Mouse (Mus musculus): ENCODE results near the gene Rtn2.

Rtn2 gene

GRCm38 (mm10) chr7:19282385-19282784 lies at the start of gene Rtn2:
Gene Rtn2, plus strand, starts transcription at chr7:19282624.
- DNase-seq (ENCODE audit: low read depth, low spot score): peak; percentile 91

DNA sequence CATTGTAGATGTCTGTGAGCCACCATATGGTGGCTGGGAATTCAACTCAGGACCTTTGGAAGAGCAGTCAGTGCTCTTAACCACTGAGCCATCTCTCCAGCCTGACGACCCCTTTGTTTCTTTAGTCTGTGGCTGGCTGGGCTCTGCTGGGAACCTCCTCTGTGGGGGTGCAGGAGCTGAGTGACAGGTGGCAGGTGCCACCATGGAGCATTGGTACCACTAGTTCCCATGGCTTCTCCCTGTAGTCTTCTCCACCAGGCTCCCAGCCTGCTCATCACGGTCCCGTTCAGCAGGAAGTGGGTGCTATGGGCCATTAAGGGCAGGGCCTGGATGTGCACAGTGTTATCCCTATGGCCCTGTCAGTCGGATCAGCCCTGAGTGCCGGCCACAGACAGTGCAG lies 47.8 kb upstream of the Rtn2 start:
- DNase-seq (ENCODE audit: low read depth, low spot score): no peak

DNA sequence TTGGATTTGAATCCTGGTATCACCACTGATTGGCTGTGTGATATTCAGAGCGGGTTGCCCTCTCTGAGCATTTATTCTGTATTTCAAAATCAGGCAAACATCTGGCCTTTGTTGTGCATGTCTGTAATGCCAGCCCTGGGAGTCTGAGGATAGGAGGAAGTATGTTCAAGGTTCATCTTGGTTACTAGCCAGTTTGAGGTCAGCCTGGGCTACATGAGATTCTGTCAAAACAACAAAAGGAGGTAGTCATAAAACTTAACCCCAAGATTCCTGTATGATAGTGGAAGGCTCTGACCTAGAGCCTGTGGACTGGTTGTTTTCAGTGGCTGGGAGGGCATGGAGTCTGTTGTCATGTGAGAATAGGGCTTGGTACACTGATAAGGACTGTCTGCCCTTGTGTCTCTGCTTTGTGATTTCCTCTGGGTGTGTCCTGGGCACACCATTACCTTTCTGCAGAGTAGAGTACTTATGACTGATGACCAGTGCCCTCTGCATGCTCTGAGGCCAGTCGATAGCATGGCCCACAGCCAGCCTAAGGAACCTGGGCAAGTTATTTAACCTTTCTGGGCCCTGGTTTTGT lies 47.2 kb upstream of the Rtn2 start:
- no peak for DNase-seq (ENCODE audit: low read depth, low spot score)

DNA sequence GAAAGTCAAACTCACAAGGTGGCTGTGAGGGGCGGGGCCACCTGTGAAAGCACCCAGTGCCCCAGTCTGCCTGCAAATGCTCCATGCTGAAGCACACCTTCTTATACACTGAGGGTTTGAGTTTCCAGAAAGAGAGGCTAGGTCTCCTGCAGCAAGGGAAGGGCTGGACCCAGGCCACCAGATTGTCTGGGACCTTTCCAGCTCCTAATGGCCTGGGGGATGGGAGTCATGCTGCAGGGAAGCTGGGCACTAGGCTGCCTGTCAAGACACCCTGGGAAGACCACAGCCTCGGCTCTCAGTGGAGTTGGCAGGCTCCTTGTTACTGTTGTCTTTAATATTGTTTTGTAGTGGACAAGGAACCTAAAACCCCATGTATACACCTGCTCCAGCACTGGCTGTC lies 46.0 kb upstream of the Rtn2 start:
- no peak for DNase-seq (ENCODE audit: low read depth, low spot score)

GRCm38 (mm10) chr7:19238344-19238743 lies 44.1 kb upstream of the Rtn2 start:
- DNase-seq (ENCODE audit: low read depth, low spot score): no peak

DNA sequence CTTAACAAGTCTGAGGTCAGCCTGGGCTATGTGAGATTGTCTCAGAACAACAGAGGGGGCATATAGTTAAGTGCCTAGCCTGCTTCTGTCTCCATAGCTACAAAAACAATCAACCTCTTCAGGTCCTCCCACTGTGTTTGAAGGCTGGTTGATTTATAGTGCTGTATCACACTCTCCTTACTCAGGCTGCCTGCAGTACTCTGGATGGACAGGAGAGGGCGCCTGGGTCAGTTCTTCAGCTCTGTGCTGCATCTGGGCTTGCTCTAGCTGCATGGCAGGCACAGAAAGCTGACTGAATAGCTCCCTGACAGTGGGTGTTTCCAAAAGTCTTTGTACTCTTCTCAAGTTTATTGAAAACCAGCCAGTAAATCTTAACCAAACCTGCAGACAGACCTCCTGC lies 43.0 kb upstream of the Rtn2 start:
- peak; percentile 93 for DNase-seq (ENCODE audit: low read depth, low spot score)

GRCm38 (mm10) chr7:19239986-19240385 lies 42.4 kb upstream of the Rtn2 start:
- DNase-seq (ENCODE audit: low read depth, low spot score): no peak

- no peak for DNase-seq (ENCODE audit: low read depth, low spot score)
Measured at GRCm38 (mm10) chr7:19240905-19241463, 41.4 kb upstream of the Rtn2 start.

DNA sequence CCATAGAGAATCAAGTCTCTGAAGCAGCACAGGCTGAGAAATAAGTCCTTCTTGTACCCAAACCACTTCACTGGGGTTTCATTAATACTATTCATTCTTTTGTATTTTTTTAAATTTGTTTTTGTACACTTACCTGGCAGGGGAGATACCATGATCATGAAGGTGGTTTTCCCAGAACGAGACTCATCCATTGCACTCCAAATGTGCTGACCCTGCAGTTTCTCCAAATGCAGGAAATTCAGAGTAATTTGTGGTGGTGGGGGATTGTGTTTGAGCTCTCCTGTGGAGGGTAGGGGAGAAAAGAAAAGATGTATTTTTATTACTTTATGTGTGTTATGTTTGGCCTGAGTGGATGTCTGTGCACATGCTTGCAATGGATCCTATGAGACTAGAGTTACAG lies 40.4 kb upstream of the Rtn2 start:
- no peak for DNase-seq (ENCODE audit: low read depth, low spot score)

- DNase-seq (ENCODE audit: low read depth, low spot score): no peak
Measured at GRCm38 (mm10) chr7:19243858-19244257, 38.6 kb upstream of the Rtn2 start.

DNA sequence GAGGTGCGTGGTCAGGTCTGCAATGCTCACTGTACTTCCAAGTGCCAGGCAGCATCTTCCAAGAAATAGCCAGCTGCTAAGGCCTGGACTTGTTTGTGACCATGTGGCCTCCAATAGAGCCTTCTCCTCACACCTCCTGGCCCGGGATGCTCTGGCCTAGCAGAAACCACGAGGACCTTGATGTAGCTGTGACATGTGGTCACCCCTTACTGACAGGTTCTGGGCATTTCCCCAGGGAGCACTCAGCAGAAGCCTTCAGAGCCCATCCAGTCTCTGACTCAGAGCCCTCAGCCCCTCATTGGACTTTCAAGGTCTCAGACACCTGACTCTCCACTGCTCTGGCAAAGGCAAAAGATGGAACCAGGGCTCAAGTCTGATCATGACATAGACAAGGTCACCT lies 37.3 kb upstream of the Rtn2 start:
- no peak for DNase-seq (ENCODE audit: low read depth, low spot score)

GRCm38 (mm10) chr7:19246855-19247254 lies 35.6 kb upstream of the Rtn2 start:
- DNase-seq (ENCODE audit: low read depth, low spot score): no peak

- DNase-seq (ENCODE audit: low read depth, low spot score): no peak
Measured at GRCm38 (mm10) chr7:19247511-19247910, 34.9 kb upstream of the Rtn2 start.

DNA sequence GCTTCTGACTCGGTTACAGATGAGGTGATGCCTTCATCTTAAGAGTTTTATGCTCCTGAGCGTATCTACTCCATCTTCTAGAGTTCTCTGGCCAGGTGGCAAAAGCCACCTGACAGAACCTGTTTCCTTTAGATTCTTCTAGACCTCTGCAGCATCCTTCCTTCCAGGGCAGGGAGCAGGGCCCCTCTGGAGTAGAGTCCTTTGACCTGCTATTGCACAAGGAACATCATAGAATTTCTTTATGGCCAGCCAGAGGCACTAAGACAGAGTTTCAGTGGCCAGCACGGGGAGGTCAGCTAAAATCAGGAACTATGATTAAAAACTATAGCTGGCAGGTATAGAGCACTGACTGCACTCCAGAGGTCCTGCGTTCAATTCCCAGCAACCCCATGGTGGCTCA lies 30.3 kb upstream of the Rtn2 start:
- no peak for DNase-seq (ENCODE audit: low read depth, low spot score)

GRCm38 (mm10) chr7:19253437-19253836 lies 29.0 kb upstream of the Rtn2 start:
- no peak for DNase-seq (ENCODE audit: low read depth, low spot score)

GRCm38 (mm10) chr7:19255395-19255794 lies 27.0 kb upstream of the Rtn2 start:
- DNase-seq (ENCODE audit: low read depth, low spot score): peak; percentile 62

DNA sequence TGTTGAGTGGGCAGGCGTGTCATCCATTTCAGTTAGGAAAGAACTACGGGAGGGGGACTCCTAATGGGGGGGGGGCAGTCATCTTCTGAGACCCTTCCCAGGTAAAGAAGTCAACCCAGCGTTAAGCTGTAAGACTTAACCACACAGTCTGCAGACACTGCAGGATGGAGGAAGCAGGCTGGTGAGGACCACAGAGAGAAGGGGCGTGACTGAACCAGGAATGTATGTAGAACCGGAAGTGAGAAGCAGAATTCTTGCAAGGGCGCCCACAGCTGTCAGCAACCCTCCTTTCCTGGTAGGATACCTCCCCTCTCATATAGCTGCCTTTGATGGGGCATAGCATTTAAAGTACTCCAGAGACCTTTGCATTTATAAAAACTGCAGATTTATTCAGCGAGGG lies 25.9 kb upstream of the Rtn2 start:
- DNase-seq (ENCODE audit: low read depth, low spot score): peak; percentile 82

DNA sequence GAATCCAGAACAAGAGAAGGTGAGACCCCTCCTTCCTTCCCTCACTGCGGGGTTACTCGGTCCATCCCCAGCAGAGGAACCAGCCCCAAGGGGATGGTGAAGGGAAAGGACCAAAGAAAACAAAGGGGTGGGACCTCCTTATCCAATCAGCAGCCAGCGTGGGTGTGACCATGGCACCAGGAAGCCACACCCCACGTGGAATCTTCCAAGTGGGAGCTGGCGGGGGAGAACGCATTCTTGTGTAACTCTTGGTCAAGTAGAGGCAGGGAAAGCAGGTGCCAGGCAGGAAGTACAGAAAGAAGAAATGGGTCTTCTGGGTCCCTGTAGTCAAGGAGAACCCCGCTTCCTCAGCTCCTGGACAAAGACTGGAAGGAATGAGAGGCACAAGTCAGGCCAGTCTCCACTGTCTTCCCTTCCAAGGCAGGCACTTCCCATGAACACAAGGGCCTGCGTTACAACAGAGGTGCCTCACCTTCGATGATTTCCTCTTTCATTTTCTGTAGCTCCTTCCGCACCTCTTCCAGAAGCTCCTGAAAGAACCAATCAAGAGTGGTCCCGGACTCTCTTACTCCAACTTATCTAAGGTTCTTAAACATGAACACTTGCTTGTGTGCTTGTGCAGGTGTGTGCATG lies 24.9 kb upstream of the Rtn2 start:
- DNase-seq (ENCODE audit: low read depth, low spot score): peak; percentile 99

GRCm38 (mm10) chr7:19258336-19258735 lies 24.1 kb upstream of the Rtn2 start:
- no peak for DNase-seq (ENCODE audit: low read depth, low spot score)

- no peak for DNase-seq (ENCODE audit: low read depth, low spot score)
Measured at GRCm38 (mm10) chr7:19265147-19265546, 17.3 kb upstream of the Rtn2 start.

- no peak for DNase-seq (ENCODE audit: low read depth, low spot score)
Measured at GRCm38 (mm10) chr7:19265928-19266822, 16.2 kb upstream of the Rtn2 start.

- DNase-seq (ENCODE audit: low read depth, low spot score): no peak
Measured at GRCm38 (mm10) chr7:19267051-19267450, 15.4 kb upstream of the Rtn2 start.
